Mouse (Mus musculus) c-Kit-positive CD71-negative TER-119-negative erythroid progenitor cells, embryonic 14.5 days (primary cell): ENCODE data around the gene Anks4b.

Source experiments
- DNase-seq: peaks from one replicate; pipeline ENCODE4 v3.0.0-alpha.2; 2013; ENCODE audit warnings: low read depth

Gene Anks4b

DNA sequence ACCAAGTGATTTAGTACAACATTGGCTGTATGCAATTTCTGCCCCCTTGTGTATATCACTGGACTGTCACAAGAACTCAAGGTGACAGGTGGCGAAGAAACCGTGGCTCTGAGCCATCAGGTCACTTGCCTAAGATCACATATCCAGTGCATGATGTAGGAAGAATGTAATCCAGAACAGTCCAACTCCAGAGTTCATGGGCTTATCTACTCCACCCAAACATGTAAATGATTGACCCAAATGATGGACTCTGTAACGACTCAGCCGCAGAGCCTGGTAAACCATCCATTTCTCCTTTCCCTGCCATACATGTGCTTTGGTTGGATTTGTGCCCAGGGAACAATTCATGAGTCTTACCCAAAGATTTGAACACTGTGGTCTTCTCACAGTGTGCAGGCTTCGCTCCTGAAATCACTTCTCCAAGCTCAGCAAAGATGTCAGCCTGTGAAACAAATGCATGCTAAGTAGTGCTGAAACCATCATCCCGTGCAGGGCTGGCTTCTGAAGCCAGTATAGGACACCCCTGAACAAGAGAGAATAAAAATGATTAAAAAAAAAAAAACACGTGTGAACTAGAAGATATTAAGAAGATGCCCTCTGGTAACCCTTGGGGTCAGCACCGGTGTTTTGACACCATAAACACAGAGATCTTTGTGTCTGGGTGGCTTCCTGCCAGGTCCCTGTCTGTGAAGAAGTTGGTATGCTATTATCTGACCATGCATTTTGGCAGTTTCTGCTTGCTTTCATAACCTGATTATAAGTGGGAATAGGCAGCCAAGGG, 15.9 kb downstream of the Anks4b start:
- no peak for DNase-seq

GRCm38 (mm10) chr7:120190150-120190665, 16.6 kb downstream of the Anks4b start:
- DNase-seq = no peak

DNA sequence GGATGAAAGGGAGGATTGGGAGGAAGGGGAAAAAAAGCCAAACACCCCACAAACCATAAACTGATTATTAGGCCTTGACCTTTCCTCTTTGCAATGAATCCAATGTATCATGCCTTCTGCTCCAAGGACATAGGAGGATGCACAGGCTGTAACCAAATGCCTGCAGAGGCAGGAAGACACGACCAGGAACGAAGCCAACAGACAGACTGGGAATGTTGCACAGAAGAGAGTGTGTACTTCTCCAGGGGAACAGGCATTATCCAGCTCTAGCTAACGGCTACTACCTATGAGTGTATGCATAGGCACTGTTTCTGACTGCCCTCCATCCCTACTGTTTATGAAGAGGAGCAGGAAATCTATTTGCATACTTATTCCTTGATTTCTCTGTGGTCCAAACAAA, 18.5 kb downstream of the Anks4b start:
- DNase-seq = no peak

- DNase-seq = no peak
These were observed 19.2 kb downstream of the Anks4b start for GRCm38 (mm10) chr7:120192816-120193215.

DNA sequence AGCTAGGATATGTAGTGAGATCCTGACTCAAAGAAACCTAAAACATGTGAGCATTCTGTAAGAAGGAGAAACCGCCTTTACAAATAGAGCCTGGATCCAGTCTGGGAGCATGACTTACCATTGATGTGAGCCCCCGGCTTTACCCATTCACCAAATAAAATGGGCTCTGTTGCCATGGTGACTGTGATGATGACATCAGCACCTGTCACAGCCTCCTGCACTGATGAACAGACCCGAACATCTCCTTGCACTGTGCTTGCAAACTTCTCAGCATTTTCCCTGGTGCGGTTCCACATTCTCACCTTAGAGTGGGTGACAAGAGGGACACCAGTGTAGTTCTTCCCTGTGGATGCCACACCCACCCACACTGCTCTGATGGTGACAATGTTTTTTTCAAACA, 21.5 kb downstream of the Anks4b start:
- no peak for DNase-seq

GRCm38 (mm10) chr7:120201231-120201744, 27.6 kb downstream of the Anks4b start:
- no peak for DNase-seq

DNA sequence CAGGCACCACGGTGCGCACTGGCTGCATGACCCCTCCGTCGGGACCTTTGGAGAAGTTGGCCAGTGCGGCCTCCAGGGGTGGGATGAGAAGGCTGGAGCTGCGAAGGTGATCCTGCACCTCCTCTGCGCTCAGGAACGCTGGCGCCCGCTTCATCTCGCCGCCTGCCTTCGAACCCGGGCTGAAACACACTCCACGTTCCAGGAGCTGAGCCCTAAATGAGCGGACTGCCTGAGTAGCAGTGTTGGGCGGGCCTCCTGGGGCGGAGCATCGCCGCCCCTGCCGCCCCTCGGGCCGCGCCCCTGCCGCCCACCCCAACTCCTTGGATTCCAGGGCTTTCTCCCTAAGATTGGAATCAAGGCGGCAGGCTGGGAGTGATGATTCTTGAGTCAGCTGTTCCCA, 28.1 kb downstream of the Anks4b start, which contains the start of gene Crym:
Gene Crym (minus strand): TSS at position 341 of the 400 bp plus-strand sequence.
- no peak for DNase-seq

DNA sequence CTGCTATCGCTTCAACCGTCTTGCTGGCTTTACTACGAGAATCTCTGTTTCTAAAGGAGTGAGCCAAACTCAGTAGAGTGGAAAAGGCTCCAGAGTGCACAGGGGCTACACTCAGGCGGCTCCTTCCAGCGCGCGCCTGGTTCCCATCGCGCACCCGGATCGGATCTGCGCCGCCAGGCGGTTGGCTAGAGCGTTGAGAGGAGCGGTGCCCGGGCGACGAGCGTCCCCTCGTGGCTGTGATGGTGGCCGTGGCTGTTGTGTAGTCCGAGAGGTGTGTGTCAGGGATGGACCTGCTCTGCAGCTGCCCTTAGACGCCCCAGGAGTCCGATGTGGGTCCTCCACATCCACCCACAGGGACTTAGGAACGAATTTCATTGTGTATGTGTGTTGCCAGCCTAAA, 30.1 kb downstream of the Anks4b start, which contains the start of gene Abca14:
Gene Abca14 (plus strand): TSS at position 173 of the 400 bp plus-strand sequence.
- DNase-seq = peak; percentile 18

DNA sequence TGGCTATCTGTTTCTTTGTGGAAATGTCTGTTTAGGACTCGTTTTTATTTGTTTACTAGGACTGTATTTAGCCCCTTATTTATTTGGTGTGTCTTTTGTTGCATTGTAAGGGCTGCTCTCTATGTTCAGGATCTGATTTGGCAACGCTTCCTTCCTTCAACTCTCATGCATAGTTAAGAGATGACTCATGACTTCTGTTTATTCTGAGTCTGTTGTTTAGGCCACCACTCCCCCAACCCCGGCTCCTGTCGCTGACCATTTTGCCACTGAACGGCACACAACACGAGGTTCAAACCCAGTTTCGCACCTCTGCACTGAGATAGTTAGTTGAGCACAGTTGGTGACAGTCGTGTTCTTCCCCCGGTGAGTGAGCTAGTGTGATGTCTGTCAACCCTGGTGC, 32.3 kb downstream of the Anks4b start:
- DNase-seq = no peak

DNA sequence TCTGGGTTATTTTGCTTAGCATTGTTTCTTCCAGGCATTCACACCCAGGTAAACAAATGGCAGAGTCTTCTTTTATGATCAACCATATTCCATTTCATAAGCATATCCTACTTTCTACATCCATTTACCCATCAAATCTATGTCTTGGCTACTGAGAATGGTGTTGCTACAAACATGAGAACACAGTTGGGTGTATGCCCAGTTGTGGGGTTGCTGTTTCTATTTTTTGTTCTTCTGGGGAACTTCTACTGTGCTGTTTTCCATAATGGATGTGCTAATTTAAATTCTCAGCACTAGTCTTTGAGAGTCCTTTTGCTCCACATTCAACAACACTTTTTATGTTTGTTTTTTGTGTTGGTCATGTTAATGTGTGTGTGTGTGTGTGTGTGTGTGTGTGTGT, 54.9 kb downstream of the Anks4b start:
- no peak for DNase-seq
